Mouse (Mus musculus) heart, embryonic 16.5 days (tissue): ENCODE results near the gene Itk. TPM values are rescaled to one million over a fixed set of nuclear protein-coding genes. Genes with fewer than 3 reads are reported as not detected.

Experiments
- ATAC-seq: fragments of 200-750 bp; cut with Nextera tagmentation; replicated peaks from 2 replicates; pipeline ENCODE4 v1.8.0; 2017; ENCODE audit warnings: moderate number of reproducible peaks; ENCODE audit not compliant: insufficient read depth, low FRiP score; ENCODE audit errors: extremely low read depth
- H3K27ac ChIP-seq: fragments of 300-500 bp; sonication (generic); 2 replicates; pipeline ENCODE4 v1.5.1; 2014; ENCODE audit warnings: mild to moderate bottlenecking, low read length, control low read depth, moderate library complexity
- H3K27me3 ChIP-seq: fragments of 300-500 bp; sonication (generic); 2 replicates; pipeline ENCODE4 v1.6.1; 2014; ENCODE audit warnings: low read length, mixed read lengths; ENCODE audit not compliant: control insufficient read depth, insufficient read depth
- H3K36me3 ChIP-seq: fragments of 300-500 bp; sonication (generic); 2 replicates; pipeline ENCODE4 v1.6.1; 2014; ENCODE audit not compliant: control insufficient read depth, insufficient read depth
- H3K4me1 ChIP-seq: fragments of 300-500 bp; sonication (generic); 2 replicates; pipeline ENCODE4 v1.6.1; 2014; ENCODE audit warnings: low read length, mixed read lengths; ENCODE audit not compliant: control insufficient read depth, insufficient read depth
- H3K4me2 ChIP-seq: fragments of 300-500 bp; sonication (generic); 2 replicates; pipeline ENCODE4 v1.6.1; 2014; ENCODE audit warnings: low read depth, mild to moderate bottlenecking, control low read depth, low read length
- H3K4me3 ChIP-seq: fragments of 300-500 bp; sonication (generic); 2 replicates; pipeline ENCODE4 v1.5.1; 2014; ENCODE audit warnings: mild to moderate bottlenecking, control low read depth, low read length
- H3K9ac ChIP-seq: fragments of 300-500 bp; sonication (generic); 2 replicates; pipeline ENCODE4 v1.6.1; 2014; ENCODE audit warnings: low read length, control low read depth
- H3K9me3 ChIP-seq: fragments of 300-500 bp; sonication (generic); replicated peaks from 2 replicates; pipeline ENCODE4 v1.6.1; 2016; ENCODE audit warnings: low read length; ENCODE audit not compliant: control insufficient read depth
- WGBS: fragments of 180-500 bp; shearing (Covaris S2); extraction: QIAGEN DNeasy Blood & Tissue Kit; methylation state at CpG from one replicate; pipeline ENCODE4 v1.1.7; 2014; 5-methylcytosine and 5-hydroxymethylcytosine counted together
- polyA plus RNA-seq: library from polyadenylated mRNA; unstranded; fragments of >200 nt; fragmentation: Nextera tagmentation; extraction: Ambion mirVana; gene quantifications from 2 replicates; pipeline ENCODE4 v1.2.1, GENCODE M21; 2015

Gene Itk
- polyA plus RNA-seq, 1 experiment from 2014 or later = 5.2 TPM

GRCm38 (mm10) chr11:46384925-46385324, 4.4 kb downstream of the Itk start:
- Histone ChIP-seq H3K9me3 (no peaks in the 10 kb centered on the region), H3K36me3 (no peaks in the 10 kb centered on the region), H3K27ac (no peak overlapping the region), H3K4me2 (no peak overlapping the region), H3K4me3 (no peak overlapping the region), H3K9ac (no peak overlapping the region), H3K27me3 (no peaks in the 10 kb centered on the region), H3K4me1 (no peaks in the 10 kb centered on the region)
- WGBS = 75% methylated on average over 2 of the region's 2 CpGs
- ATAC-seq = no peak

- Histone ChIP-seq H3K9ac (no peak overlapping the region), H3K4me3 (no peak overlapping the region), H3K4me1 (no peaks in the 10 kb centered on the region), H3K9me3 (no peaks in the 10 kb centered on the region), H3K27ac (no peak overlapping the region), H3K27me3 (no peaks in the 10 kb centered on the region), H3K4me2 (no peak overlapping the region), H3K36me3 (no peaks in the 10 kb centered on the region)
- ATAC-seq = no peak
- 86% methylated on average over 4 of the region's 4 CpGs for WGBS
These were observed 6.8 kb downstream of the Itk start for GRCm38 (mm10) chr11:46382466-46382865.

- 83% methylated on average over 7 of the region's 7 CpGs for whole genome bisulfite sequencing
- no peaks in the 10 kb centered on the region for H3K9me3 ChIP-seq
- peak; percentile 41; the same call in 1 of the 2 replicates for ATAC-seq
These were observed 9.1 kb downstream of the Itk start for GRCm38 (mm10) chr11:46380097-46380675.

GRCm38 (mm10) chr11:46377819-46378782, 11.2 kb downstream of the Itk start:
- Histone ChIP-seq H3K4me2 (no peak overlapping the region), H3K4me3 (no peak overlapping the region), H3K27me3 (no peaks in the 10 kb centered on the region), H3K27ac (no peak overlapping the region), H3K9ac (no peak overlapping the region), H3K36me3 (no peaks in the 10 kb centered on the region), H3K4me1 (no peaks in the 10 kb centered on the region), H3K9me3 (no peaks in the 10 kb centered on the region)
- whole genome bisulfite sequencing = 78% methylated on average over 8 of the region's 8 CpGs
- no peak for ATAC-seq

More at GRCm38 (mm10) chr11:46380097-46380675, 9.1 kb downstream of the Itk start:
- Histone ChIP-seq H3K36me3 (no peaks in the 10 kb centered on the region), H3K4me2 (no peak overlapping the region), H3K27me3 (no peaks in the 10 kb centered on the region), H3K4me3 (no peak overlapping the region), H3K9ac (no peak overlapping the region), H3K27ac (no peak overlapping the region; the same call in 1 of the 2 replicates), H3K4me1 (no peaks in the 10 kb centered on the region)

- no peak for ATAC-seq
- WGBS = 71% methylated on average over 1 of the region's 1 CpGs
- no peak overlapping the region for H3K4me2 ChIP-seq
These were observed 12.0 kb downstream of the Itk start for GRCm38 (mm10) chr11:46377316-46377715.

GRCm38 (mm10) chr11:46375015-46375414, 14.3 kb downstream of the Itk start:
- H3K4me2 ChIP-seq = no peak overlapping the region
- no peaks in the 10 kb centered on the region for H3K9me3 ChIP-seq
- H3K4me1 ChIP-seq = no peaks in the 10 kb centered on the region
- no peak overlapping the region for H3K9ac ChIP-seq
- H3K27ac ChIP-seq = no peak overlapping the region
- no peaks in the 10 kb centered on the region for H3K27me3 ChIP-seq
- no peak for ATAC-seq
- no peak overlapping the region for H3K4me3 ChIP-seq
- H3K36me3 ChIP-seq = no peaks in the 10 kb centered on the region
- WGBS = 78% methylated on average over 8 of the region's 8 CpGs

More at GRCm38 (mm10) chr11:46377316-46377715, 12.0 kb downstream of the Itk start:
- no peak overlapping the region for H3K27ac ChIP-seq
- no peak overlapping the region for H3K4me3 ChIP-seq
- H3K27me3 ChIP-seq = no peaks in the 10 kb centered on the region
- no peak overlapping the region for H3K9ac ChIP-seq
- H3K9me3 ChIP-seq = no peaks in the 10 kb centered on the region
- H3K4me1 ChIP-seq = no peaks in the 10 kb centered on the region
- no peaks in the 10 kb centered on the region for H3K36me3 ChIP-seq

GRCm38 (mm10) chr11:46373071-46374030, 16.0 kb downstream of the Itk start:
- Histone ChIP-seq H3K4me1 (no peaks in the 10 kb centered on the region), H3K36me3 (no peaks in the 10 kb centered on the region), H3K27me3 (no peaks in the 10 kb centered on the region), H3K4me3 (no peak overlapping the region), H3K9me3 (no peaks in the 10 kb centered on the region), H3K9ac (no peak overlapping the region), H3K4me2 (no peak overlapping the region), H3K27ac (no peak overlapping the region)
- ATAC-seq = no peak
- WGBS = 75% methylated on average over 13 of the region's 13 CpGs

GRCm38 (mm10) chr11:46372331-46372953, 16.9 kb downstream of the Itk start:
- H3K27me3 ChIP-seq = no peaks in the 10 kb centered on the region
- WGBS = 75% methylated on average over 8 of the region's 8 CpGs
- H3K36me3 ChIP-seq = no peaks in the 10 kb centered on the region
- no peak overlapping the region for H3K4me3 ChIP-seq
- H3K9ac ChIP-seq = no peak overlapping the region
- H3K4me2 ChIP-seq = no peak overlapping the region
- H3K9me3 ChIP-seq = no peaks in the 10 kb centered on the region
- H3K27ac ChIP-seq = no peak overlapping the region; the same call in 1 of the 2 replicates
- no peaks in the 10 kb centered on the region for H3K4me1 ChIP-seq
- ATAC-seq = no peak
